Mouse (Mus musculus) neural tube, embryonic 15.5 days (tissue): ENCODE data around the gene Prkar1a. TPM values are rescaled to one million over a fixed set of nuclear protein-coding genes. Genes with fewer than 3 reads are reported as not detected.

ENCODE experiments used
- ATAC-seq: fragments of 200-750 bp; cut with Nextera tagmentation; 2 replicates; pipeline ENCODE4 v1.8.0; 2017; ENCODE audit warnings: mild to moderate bottlenecking, moderate TSS enrichment, moderate library complexity; ENCODE audit not compliant: low FRiP score
- H3K27ac ChIP-seq: fragments of 300-500 bp; sonication (generic); replicated peaks from 2 replicates; pipeline ENCODE4 v1.5.1; 2015; ENCODE audit warnings: mild to moderate bottlenecking, inconsistent platforms
- H3K27me3 ChIP-seq: fragments of 300-500 bp; sonication (generic); replicated peaks from 2 replicates; pipeline ENCODE4 v1.6.1; 2015; ENCODE audit warnings: inconsistent platforms
- H3K36me3 ChIP-seq: fragments of 300-500 bp; sonication (generic); 2 replicates; pipeline ENCODE4 v1.6.1; 2015; ENCODE audit warnings: inconsistent platforms
- H3K4me1 ChIP-seq: fragments of 300-500 bp; sonication (generic); 2 replicates; pipeline ENCODE4 v1.6.1; 2015; ENCODE audit warnings: inconsistent platforms
- H3K4me2 ChIP-seq: fragments of 300-500 bp; sonication (generic); 2 replicates; pipeline ENCODE4 v1.6.1; 2015; ENCODE audit warnings: inconsistent platforms, mild to moderate bottlenecking, moderate library complexity
- H3K4me3 ChIP-seq: fragments of 300-500 bp; sonication (generic); replicated peaks from 2 replicates; pipeline ENCODE4 v1.5.1; 2015; ENCODE audit warnings: mild to moderate bottlenecking, inconsistent platforms
- H3K9ac ChIP-seq: fragments of 300-500 bp; sonication (generic); replicated peaks from 2 replicates; pipeline ENCODE4 v1.6.1; 2015; ENCODE audit warnings: mild to moderate bottlenecking, inconsistent platforms
- H3K9me3 ChIP-seq: fragments of 300-500 bp; sonication (generic); replicated peaks from 2 replicates; pipeline ENCODE4 v1.6.1; 2016; ENCODE audit warnings: inconsistent platforms
- WGBS: fragments of 180-500 bp; shearing (Covaris S2); methylation state at CpG from one replicate; pipeline ENCODE4 v1.1.7; 2015; ENCODE audit warnings: mixed read lengths; 5-methylcytosine and 5-hydroxymethylcytosine counted together
- polyA plus RNA-seq: library from polyadenylated mRNA; unstranded; fragments of >200 nt; fragmentation: Nextera tagmentation; extraction: Ambion mirVana; gene quantifications from 2 replicates; pipeline ENCODE4 v1.2.1, GENCODE M21; 2015

Gene Prkar1a
- polyA plus RNA-seq, 1 experiment from 2014 or later, result 451 TPM

DNA sequence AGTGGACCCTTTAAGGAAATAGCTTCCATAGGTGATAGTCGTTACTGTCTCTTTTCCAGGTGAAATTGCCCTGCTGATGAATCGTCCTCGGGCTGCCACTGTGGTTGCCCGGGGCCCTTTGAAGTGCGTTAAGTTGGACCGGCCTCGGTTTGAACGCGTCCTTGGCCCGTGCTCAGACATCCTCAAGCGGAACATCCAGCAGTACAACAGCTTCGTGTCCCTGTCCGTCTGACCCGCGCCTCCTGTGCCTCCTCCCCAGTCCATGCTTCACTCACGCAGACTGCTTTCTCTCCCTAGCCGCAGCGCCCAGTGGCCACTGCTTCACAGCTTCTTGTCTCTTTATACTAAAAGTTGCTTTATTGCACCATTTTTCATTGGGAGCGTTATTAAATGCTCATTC, 18.2 kb downstream of the Prkar1a start:
- Histone ChIP-seq H3K9ac (no peak overlapping the region), H3K4me2 (no peak overlapping the region), H3K27ac (no peak overlapping the region), H3K4me3 (no peak overlapping the region), H3K36me3 (peaks cover 73% of the 10 kb centered on the region), H3K4me1 (peaks cover 4% of the 10 kb centered on the region; the same call in 1 of the 2 replicates), H3K27me3 (no peaks in the 10 kb centered on the region), H3K9me3 (no peaks in the 10 kb centered on the region)
- 88% methylated on average over 19 of the region's 19 CpGs for WGBS
- ATAC-seq, result no peak

DNA sequence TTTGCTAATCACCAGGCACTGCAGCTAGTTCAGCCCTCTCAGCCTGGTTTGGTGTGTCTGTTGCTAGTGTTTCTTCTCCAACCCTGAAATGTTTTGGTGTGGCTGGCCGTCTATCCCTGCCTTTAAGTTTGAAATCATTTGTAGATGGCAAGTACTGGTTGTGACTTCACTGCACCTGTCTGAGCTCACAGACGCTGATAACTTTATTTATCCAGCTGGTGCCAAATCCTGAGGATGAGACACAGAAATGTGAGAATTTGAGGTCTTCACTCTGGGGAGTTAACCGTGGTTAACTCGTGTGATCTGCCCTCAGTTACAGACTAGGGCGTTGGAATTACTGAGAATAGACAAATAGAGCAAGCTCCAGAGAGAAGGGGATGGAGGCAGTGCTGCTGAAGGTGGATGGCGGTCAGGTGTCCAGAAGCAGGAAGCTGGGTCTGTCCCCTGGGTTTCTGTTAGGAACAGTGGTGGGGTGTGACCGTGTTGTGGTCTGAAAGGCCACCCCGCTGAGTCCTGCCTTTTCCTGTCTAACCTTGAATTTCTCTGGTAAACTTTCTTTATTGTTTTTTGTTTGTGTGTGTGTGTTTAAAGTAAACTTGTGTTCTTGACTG, 19.0 kb downstream of the Prkar1a start:
- no peak overlapping the region for H3K27ac ChIP-seq
- peaks cover 66% of the 10 kb centered on the region for H3K36me3 ChIP-seq
- no peaks in the 10 kb centered on the region for H3K27me3 ChIP-seq
- no peaks in the 10 kb centered on the region for H3K9me3 ChIP-seq
- H3K4me2 ChIP-seq, result no peak overlapping the region
- no peak overlapping the region for H3K4me3 ChIP-seq
- H3K4me1 ChIP-seq, result peaks cover 4% of the 10 kb centered on the region; the same call in 1 of the 2 replicates
- ATAC-seq, result no peak
- WGBS, result 90% methylated on average over 8 of the region's 8 CpGs
- H3K9ac ChIP-seq, result no peak overlapping the region

DNA sequence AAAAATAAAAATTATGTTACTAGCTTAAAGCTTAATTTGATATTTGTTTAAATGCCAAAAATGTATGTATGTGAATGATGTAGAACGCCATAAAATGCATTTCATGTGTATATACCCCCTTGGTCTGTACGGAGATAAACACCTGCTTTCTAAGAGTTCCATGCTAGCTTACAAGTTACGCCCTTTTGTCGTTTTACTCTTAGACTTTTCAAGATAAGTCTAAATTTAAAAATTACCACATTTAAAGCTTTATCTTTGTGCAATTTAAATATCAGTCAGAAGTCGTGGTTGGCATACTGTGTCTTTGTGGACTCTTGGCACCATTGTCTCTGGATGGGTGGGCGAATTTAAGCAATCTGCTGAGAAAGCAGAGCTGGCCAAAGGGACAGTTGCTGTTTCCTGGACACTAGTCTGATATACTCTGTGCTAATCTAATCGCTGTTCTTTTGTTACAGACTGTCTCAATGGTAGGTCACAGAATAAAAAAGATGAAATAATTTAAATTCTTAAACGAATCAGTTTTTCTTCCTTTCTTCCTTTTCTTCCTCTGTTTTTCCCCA, 20.0 kb downstream of the Prkar1a start:
- Histone ChIP-seq H3K9me3 (no peaks in the 10 kb centered on the region), H3K9ac (no peak overlapping the region), H3K4me3 (no peak overlapping the region), H3K36me3 (peaks cover 56% of the 10 kb centered on the region), H3K27ac (no peak overlapping the region), H3K27me3 (no peaks in the 10 kb centered on the region), H3K4me2 (no peak overlapping the region), H3K4me1 (peaks cover 4% of the 10 kb centered on the region; the same call in 1 of the 2 replicates)
- WGBS, result 91% methylated on average over 8 of the region's 8 CpGs
- ATAC-seq, result no peak

GRCm38 (mm10) chr11:109670026-109670916, 21.1 kb downstream of the Prkar1a start:
- ATAC-seq, result peak; percentile 61; the same call in 1 of the 2 replicates
- Histone ChIP-seq H3K4me3 (no peak overlapping the region), H3K4me1 (peaks cover 4% of the 10 kb centered on the region; the same call in 1 of the 2 replicates), H3K9ac (no peak overlapping the region), H3K9me3 (no peaks in the 10 kb centered on the region), H3K4me2 (no peak overlapping the region), H3K36me3 (peaks cover 47% of the 10 kb centered on the region), H3K27me3 (no peaks in the 10 kb centered on the region), H3K27ac (peak overlapping the region; percentile 28; the same call in 1 of the 2 replicates)
- 57% methylated on average over 14 of the region's 14 CpGs for WGBS

DNA sequence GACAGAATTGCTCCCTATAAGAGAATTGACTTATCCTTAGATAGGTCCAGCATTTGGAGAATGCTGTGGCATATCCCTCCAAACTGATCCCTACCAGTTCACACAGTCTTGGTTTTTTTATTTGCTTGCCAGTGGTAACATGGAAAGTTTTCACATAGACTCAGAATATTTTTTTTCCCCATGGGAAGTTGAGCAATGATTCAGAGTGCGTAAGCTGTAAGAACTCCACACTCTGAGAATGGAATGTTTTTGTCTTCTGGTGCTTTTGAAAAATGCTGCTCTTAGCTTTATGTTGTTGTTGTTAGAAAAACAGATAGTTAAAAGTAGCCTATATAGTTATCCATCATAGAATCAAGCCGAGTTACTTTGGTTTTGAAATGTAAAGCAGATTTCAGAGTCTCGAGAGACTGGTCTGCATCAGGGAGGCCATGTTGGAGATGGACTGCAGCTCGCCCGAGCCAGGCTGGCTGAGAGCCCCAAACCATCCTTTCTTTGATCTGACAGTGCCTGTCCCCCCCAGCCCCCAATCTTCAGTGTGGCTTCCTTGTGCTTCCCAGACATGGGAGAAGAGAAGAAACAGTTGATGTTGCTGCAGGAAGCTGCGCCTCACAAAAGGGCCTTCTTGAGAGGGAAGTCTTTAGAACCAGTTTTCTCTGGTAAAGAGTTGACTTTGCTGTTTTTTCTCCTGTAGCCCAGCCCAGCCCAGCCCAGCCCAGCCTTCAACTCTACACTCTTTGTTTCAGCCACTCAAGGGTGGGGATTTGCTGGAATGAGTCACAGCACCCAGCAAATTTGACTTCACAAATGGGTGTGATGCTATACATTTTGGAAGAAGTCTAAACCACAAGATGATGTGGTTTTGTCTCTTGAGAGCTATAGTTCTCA, 22.2 kb downstream of the Prkar1a start:
- Histone ChIP-seq H3K4me2 (no peak overlapping the region), H3K4me1 (peaks cover 4% of the 10 kb centered on the region; the same call in 1 of the 2 replicates), H3K9ac (no peak overlapping the region), H3K27ac (peak overlapping the region; percentile 18; the same call in 1 of the 2 replicates), H3K9me3 (no peaks in the 10 kb centered on the region), H3K27me3 (no peaks in the 10 kb centered on the region), H3K4me3 (no peak overlapping the region), H3K36me3 (peaks cover 36% of the 10 kb centered on the region)
- ATAC-seq, result no peak
- 80% methylated on average over 6 of the region's 6 CpGs for WGBS

DNA sequence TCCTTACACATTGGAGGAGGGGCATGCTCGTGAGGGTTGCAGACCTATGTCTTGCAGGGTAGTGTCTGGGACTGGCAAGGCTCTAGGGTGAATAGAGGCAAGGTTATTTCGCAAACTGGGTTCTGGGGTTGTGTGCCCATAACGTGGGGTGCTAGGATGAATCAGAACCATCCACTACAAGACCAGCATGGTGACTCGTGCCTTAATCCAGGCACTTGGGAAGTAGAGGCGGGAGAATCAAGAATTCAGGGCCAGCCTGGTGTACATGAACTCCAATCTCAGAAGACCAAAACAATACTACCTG, 22.8 kb downstream of the Prkar1a start:
- Histone ChIP-seq H3K27me3 (no peaks in the 10 kb centered on the region), H3K9ac (no peak overlapping the region), H3K27ac (no peak overlapping the region), H3K36me3 (peaks cover 30% of the 10 kb centered on the region), H3K4me1 (peaks cover 4% of the 10 kb centered on the region; the same call in 1 of the 2 replicates), H3K4me3 (no peak overlapping the region), H3K4me2 (no peak overlapping the region), H3K9me3 (no peaks in the 10 kb centered on the region)
- no peak for ATAC-seq
- WGBS, result 90% methylated on average over 5 of the region's 5 CpGs

- H3K9me3 ChIP-seq, result no peaks in the 10 kb centered on the region
- 91% methylated on average over 8 of the region's 8 CpGs for WGBS
- no peak overlapping the region for H3K4me3 ChIP-seq
- no peak overlapping the region for H3K4me2 ChIP-seq
- H3K27me3 ChIP-seq, result no peaks in the 10 kb centered on the region
- H3K27ac ChIP-seq, result no peak overlapping the region
- ATAC-seq, result no peak
- peaks cover 26% of the 10 kb centered on the region for H3K36me3 ChIP-seq
- H3K4me1 ChIP-seq, result peaks cover 4% of the 10 kb centered on the region; the same call in 1 of the 2 replicates
- H3K9ac ChIP-seq, result no peak overlapping the region
These were observed 23.2 kb downstream of the Prkar1a start for GRCm38 (mm10) chr11:109672396-109672795.

GRCm38 (mm10) chr11:109672881-109673739, 23.9 kb downstream of the Prkar1a start:
- H3K36me3 ChIP-seq, result peaks cover 19% of the 10 kb centered on the region
- H3K4me2 ChIP-seq, result no peak overlapping the region
- no peaks in the 10 kb centered on the region for H3K27me3 ChIP-seq
- ATAC-seq, result no peak
- no peak overlapping the region for H3K9ac ChIP-seq
- peaks cover 4% of the 10 kb centered on the region; the same call in 1 of the 2 replicates for H3K4me1 ChIP-seq
- WGBS, result 75% methylated on average over 21 of the region's 21 CpGs
- H3K9me3 ChIP-seq, result no peaks in the 10 kb centered on the region
- no peak overlapping the region for H3K27ac ChIP-seq
- H3K4me3 ChIP-seq, result no peak overlapping the region

DNA sequence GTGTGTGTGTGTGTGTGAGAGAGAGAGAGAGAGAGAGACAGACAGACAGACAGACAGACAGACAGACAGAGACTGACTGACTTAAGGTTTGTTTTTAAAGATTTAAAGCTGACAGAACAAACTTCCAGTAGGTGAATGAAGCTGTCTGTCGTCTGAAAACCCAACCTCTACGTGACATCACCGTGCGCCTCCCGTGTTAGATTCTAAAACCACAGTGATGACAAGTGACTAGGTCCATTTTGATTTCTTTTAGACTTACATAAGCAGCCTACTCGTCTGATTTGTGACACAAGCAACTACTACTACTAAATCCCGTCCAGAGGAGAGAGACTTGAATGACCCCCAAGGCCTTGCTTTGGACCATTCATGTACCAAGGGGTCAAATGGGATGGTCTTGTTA, 24.5 kb downstream of the Prkar1a start:
- Histone ChIP-seq H3K4me1 (peaks cover 4% of the 10 kb centered on the region; the same call in 1 of the 2 replicates), H3K27ac (no peak overlapping the region), H3K4me2 (no peak overlapping the region), H3K27me3 (no peaks in the 10 kb centered on the region), H3K9me3 (no peaks in the 10 kb centered on the region), H3K4me3 (no peak overlapping the region), H3K9ac (no peak overlapping the region), H3K36me3 (peaks cover 14% of the 10 kb centered on the region)
- no peak for ATAC-seq
- WGBS, result 88% methylated on average over 7 of the region's 7 CpGs

DNA sequence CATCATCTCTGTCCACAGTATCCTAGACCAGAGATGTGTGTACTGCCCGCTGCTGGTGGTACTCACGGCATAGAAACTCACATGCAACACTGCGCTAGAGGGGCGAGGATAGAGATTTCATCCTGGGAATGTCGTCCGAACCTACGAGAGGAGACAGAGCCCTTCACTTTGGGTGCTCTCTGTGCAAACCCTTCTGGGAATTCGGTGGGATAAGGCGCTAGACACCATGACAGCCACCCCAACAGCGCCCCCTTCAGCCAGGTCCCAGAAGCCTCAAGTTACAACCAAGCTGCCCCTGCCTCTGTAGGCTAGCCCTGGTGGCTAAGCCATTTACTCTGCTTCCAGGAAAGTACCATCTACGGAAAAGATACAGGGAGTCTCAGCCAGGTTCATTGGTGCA, 25.3 kb downstream of the Prkar1a start:
- ATAC-seq, result no peak
- 81% methylated on average over 11 of the region's 11 CpGs for WGBS

More for the DNA sequence above, 25.3 kb downstream of the Prkar1a start:
- H3K4me1 ChIP-seq, result peaks cover 4% of the 10 kb centered on the region; the same call in 1 of the 2 replicates
- peaks cover 10% of the 10 kb centered on the region for H3K36me3 ChIP-seq
- H3K27me3 ChIP-seq, result no peaks in the 10 kb centered on the region
- H3K4me3 ChIP-seq, result no peak overlapping the region
- H3K27ac ChIP-seq, result no peak overlapping the region
- H3K9me3 ChIP-seq, result no peaks in the 10 kb centered on the region
- no peak overlapping the region for H3K9ac ChIP-seq
- no peak overlapping the region for H3K4me2 ChIP-seq
